Mouse (Mus musculus) heart, embryonic 11.5 days (tissue): ENCODE data around the gene Dock4. TPM values are rescaled to one million over a fixed set of nuclear protein-coding genes. Genes with fewer than 3 reads are reported as not detected.
A peak's percentile ranks its signal among the peaks of the same experiment; 100 is the strongest.

Experiments used
- ATAC-seq: fragments of 200-750 bp; cut with Nextera tagmentation; replicated peaks from 2 replicates; pipeline ENCODE4 v1.8.0; 2017; ENCODE audit warnings: moderate library complexity; ENCODE audit not compliant: insufficient number of reproducible peaks, low FRiP score, low TSS enrichment
- H3K27ac ChIP-seq: fragments of 300-500 bp; sonication (generic); 2 replicates; pipeline ENCODE4 v1.5.1; 2014; ENCODE audit warnings: mild to moderate bottlenecking, low read depth, low read length
- H3K27me3 ChIP-seq: fragments of 300-500 bp; sonication (generic); 2 replicates; pipeline ENCODE4 v1.6.1; 2014; ENCODE audit warnings: mild to moderate bottlenecking, low read length, mixed read lengths; ENCODE audit not compliant: control insufficient read depth, insufficient read depth
- H3K36me3 ChIP-seq: fragments of 300-500 bp; sonication (generic); 2 replicates; pipeline ENCODE4 v1.6.1; 2014; ENCODE audit warnings: mild to moderate bottlenecking, low read length, moderate library complexity, mixed read lengths; ENCODE audit not compliant: control insufficient read depth, insufficient read depth
- H3K4me1 ChIP-seq: fragments of 300-500 bp; sonication (generic); 2 replicates; pipeline ENCODE4 v1.6.1; 2014; ENCODE audit warnings: low read length; ENCODE audit not compliant: control insufficient read depth, insufficient read depth
- H3K4me2 ChIP-seq: fragments of 300-500 bp; sonication (generic); 2 replicates; pipeline ENCODE4 v1.6.1; 2014; ENCODE audit warnings: mild to moderate bottlenecking, moderate library complexity
- H3K4me3 ChIP-seq: fragments of 300-500 bp; sonication (generic); 2 replicates; pipeline ENCODE4 v1.5.1; 2014; ENCODE audit warnings: low read depth, low read length
- H3K9ac ChIP-seq: fragments of 300-500 bp; sonication (generic); 2 replicates; pipeline ENCODE4 v1.6.1; 2014; ENCODE audit warnings: mild to moderate bottlenecking, low read depth, low read length, moderate library complexity
- H3K9me3 ChIP-seq: fragments of 300-500 bp; sonication (generic); replicated peaks from 2 replicates; pipeline ENCODE4 v1.6.1; 2016; ENCODE audit warnings: low read length; ENCODE audit not compliant: control insufficient read depth
- WGBS: fragments of 180-500 bp; shearing (Covaris S2); extraction: QIAGEN DNeasy Blood & Tissue Kit; methylation state at CpG from one replicate; pipeline ENCODE4 v1.1.7; 2014; ENCODE audit not compliant: insufficient replicate concordance; 5-methylcytosine and 5-hydroxymethylcytosine counted together
- polyA plus RNA-seq: library from polyadenylated mRNA; unstranded; fragments of >200 nt; fragmentation: Nextera tagmentation; extraction: Ambion mirVana; gene quantifications from 2 replicates; pipeline ENCODE4 v1.2.1, GENCODE M21; 2014

The Dock4 gene
- polyA plus RNA-seq, 1 experiment from 2014 or later = 8.1 TPM

DNA sequence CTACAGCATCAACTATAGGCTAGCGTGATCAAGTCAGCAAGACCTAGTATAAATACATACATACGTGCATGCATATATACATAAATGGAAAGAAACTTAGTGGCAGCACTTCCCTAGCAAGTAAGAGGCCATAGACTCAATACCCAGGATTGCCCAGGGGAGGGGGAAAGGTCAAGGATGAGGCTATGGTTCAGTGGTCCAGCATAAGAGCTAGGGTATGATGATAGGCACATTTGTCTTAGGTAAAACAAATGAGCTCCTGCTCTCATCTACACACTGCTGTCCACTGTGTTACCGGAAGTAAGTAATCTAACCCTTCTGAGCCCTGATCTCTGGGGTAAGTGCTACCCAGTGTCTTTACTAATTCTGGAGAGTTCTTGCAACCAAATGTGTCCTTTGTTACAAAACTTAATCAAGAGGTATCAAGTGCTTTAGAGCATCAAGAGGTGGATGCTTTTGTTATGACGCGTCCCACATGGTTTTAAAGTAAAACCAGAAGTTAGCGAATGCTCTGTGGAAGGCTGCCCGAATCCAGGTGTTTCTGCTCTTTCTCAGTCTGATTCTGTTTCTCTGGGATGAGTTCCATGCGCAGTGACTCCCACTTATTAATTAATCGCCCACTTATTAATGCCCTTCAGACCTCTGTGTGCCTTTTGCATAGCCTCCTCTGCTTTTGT, 3.5 kb downstream of the Dock4 start:
- WGBS = 71% methylated on average over 9 of the region's 9 CpGs
- Histone ChIP-seq H3K27me3 (no peaks in the 10 kb centered on the region), H3K9me3 (no peaks in the 10 kb centered on the region), H3K36me3 (no peaks in the 10 kb centered on the region), H3K4me1 (no peaks in the 10 kb centered on the region), H3K27ac (no peak overlapping the region), H3K4me3 (no peak overlapping the region), H3K4me2 (no peak overlapping the region), H3K9ac (no peak overlapping the region)
- no peak for ATAC-seq

DNA sequence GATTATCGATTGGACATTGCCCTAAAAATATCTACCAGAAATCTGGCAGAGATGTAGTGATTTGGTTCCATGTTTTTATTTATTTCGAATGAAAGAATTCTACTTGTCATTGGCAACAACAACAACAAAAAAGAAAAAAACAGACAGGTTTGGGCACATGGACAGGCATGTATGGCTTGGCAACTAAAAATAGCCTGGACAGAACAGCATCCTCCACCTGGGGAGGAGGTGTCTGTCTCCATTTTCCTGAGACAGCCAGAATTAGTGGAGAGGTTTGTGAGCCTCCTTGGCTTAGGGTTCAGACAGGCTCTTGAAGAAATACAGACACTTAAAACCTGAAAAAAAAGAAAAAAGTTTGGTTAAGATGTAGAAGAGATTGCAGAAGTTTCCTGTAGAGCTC, 10.8 kb downstream of the Dock4 start:
- 76% methylated on average over 2 of the region's 2 CpGs for WGBS
- no peak for ATAC-seq
- Histone ChIP-seq H3K4me2 (no peak overlapping the region), H3K36me3 (no peaks in the 10 kb centered on the region), H3K27me3 (no peaks in the 10 kb centered on the region), H3K4me1 (no peaks in the 10 kb centered on the region), H3K4me3 (no peak overlapping the region), H3K9ac (no peak overlapping the region), H3K9me3 (no peaks in the 10 kb centered on the region), H3K27ac (no peak overlapping the region)

DNA sequence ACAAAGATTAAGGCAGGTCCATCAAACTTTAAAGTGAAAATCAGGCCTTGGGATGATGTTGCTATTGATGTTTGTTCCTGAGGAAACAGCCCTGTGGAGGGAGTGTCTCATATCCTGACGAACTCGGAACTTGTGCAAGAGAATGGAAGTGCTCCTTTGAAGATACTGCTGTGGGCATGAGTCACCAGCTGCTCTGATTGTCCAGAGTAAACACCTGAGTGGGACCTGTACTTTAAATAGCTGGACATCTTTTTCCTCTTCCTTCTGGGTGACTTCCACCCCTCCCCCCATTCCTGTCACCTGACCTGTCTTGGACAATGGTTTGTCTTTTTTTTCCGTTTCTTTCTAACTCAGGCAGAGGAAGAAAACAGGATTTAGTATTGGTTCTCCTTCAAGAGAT, 13.2 kb downstream of the Dock4 start:
- H3K4me1 ChIP-seq = peaks cover 4% of the 10 kb centered on the region
- H3K27me3 ChIP-seq = no peaks in the 10 kb centered on the region
- H3K9me3 ChIP-seq = no peaks in the 10 kb centered on the region
- ATAC-seq = no peak
- no peaks in the 10 kb centered on the region for H3K36me3 ChIP-seq
- WGBS = 51% methylated on average over 3 of the region's 3 CpGs
- no peak overlapping the region for H3K9ac ChIP-seq
- no peak overlapping the region for H3K4me3 ChIP-seq
- H3K4me2 ChIP-seq = no peak overlapping the region
- no peak overlapping the region for H3K27ac ChIP-seq

DNA sequence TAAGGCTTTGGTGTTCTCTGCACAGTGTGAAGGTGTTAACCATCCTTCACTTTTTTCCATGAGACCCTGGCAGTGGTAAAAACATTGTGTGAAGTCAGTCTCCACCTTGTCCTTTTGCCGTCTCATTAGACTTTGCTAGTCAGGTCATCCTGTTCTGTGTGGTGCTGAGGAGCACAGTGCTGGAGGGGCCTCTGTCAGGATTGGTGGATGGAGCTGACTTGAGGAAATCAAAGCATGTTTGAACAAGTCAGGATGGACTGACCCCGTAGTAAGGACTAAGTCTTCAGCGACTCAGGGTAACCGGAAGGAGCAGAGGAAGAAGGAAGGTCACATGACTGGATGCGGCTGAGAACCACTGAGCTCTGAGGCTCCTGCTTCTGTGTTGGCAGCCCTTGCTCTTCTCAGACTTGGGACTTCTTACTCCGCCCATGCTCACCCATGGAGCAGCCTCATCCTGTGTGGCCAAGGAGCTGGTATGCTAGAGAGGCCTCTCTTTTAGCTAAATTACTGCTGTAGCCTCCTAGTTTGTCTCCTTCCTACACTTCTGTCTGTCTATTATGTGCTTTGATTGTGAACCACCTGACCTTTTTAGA, 14.0 kb downstream of the Dock4 start:
- Histone ChIP-seq H3K27ac (no peak overlapping the region), H3K4me3 (no peak overlapping the region), H3K9ac (no peak overlapping the region), H3K9me3 (no peaks in the 10 kb centered on the region), H3K36me3 (no peaks in the 10 kb centered on the region), H3K4me2 (no peak overlapping the region), H3K27me3 (no peaks in the 10 kb centered on the region), H3K4me1 (peaks cover 11% of the 10 kb centered on the region)
- no peak for ATAC-seq
- WGBS = 59% methylated on average over 6 of the region's 6 CpGs

DNA sequence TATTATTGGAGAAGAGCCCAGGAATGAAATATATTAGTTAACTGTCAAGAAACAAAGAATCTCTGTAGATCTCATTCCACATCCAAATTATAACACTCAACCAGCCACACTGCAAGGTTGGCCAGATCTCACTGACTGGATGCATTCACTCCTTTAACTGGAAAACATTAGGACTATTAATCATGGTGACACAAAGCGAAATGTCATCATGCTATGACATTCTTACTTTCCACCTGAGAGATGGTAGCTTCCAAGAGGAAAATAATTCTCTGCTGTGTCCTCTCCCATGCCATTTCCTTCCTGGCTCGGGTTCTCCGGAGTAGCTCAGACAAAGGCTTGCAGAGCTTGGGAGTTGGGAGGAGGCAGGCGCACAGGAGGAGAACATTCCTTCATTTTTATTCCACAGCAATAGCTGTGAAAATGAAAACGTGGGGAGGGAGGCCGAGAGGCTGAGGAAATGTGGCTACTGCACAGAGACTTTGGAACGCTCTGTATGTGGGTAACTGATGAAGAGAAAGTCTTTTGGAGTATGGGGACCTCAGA, 17.0 kb downstream of the Dock4 start:
- Histone ChIP-seq H3K4me2 (no peak overlapping the region; the same call in 1 of the 2 replicates), H3K4me3 (no peak overlapping the region), H3K27me3 (no peaks in the 10 kb centered on the region), H3K4me1 (peaks cover 14% of the 10 kb centered on the region), H3K36me3 (no peaks in the 10 kb centered on the region), H3K9ac (no peak overlapping the region), H3K27ac (no peak overlapping the region; the same call in 1 of the 2 replicates), H3K9me3 (no peaks in the 10 kb centered on the region)
- no peak for ATAC-seq
- 52% methylated on average over 7 of the region's 7 CpGs for WGBS

DNA sequence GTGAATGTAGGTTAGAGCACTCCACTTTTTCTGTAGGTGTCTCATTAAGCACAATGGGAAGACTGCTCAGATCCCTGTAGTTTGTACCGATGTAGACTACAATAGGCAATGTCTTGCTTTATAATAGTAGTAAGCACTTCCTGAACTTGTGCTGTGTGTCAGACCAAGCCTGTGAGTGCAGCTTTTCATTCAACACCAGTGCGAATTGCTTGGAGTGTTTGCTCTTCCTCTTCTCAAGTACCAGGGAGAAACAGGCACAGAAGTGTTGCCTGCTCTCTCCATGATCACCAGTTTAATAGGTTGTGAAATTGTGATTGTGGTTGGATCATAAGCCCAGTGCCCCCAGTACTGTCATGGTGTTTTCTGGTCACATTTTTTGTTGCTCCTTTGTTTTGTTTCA, 18.1 kb downstream of the Dock4 start:
- Histone ChIP-seq H3K27me3 (no peaks in the 10 kb centered on the region), H3K9ac (no peak overlapping the region), H3K4me3 (no peak overlapping the region), H3K9me3 (no peaks in the 10 kb centered on the region), H3K36me3 (no peaks in the 10 kb centered on the region), H3K4me1 (peaks cover 17% of the 10 kb centered on the region), H3K4me2 (no peak overlapping the region; the same call in 1 of the 2 replicates), H3K27ac (no peak overlapping the region)
- WGBS = 41% methylated on average over 2 of the region's 2 CpGs
- ATAC-seq = no peak

DNA sequence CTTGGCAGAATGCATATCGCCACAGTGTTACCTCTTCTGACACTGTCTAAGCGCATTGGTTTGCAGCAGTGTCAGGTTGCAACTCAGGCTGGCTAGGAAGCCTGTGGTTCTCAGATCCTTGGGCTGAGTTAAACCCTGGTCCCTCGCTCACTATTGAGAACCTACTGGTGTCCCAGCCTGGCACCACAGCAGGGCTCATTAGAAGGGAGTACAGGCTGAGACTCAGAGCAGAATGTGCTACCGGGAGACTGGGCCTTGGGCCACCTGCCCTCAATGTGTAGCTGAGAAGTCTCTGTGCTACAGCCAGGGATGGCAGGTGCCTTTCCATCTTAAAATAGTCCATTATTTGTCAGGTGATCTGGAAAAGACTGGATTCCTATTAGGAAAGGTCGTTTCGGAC, 18.5 kb downstream of the Dock4 start:
- Histone ChIP-seq H3K27ac (no peak overlapping the region), H3K4me1 (peaks cover 17% of the 10 kb centered on the region), H3K9ac (no peak overlapping the region), H3K4me2 (no peak overlapping the region; the same call in 1 of the 2 replicates), H3K36me3 (no peaks in the 10 kb centered on the region), H3K4me3 (no peak overlapping the region), H3K9me3 (no peaks in the 10 kb centered on the region), H3K27me3 (no peaks in the 10 kb centered on the region)
- peak; percentile 14; the same call in 1 of the 2 replicates for ATAC-seq
- WGBS = 42% methylated on average over 6 of the region's 6 CpGs

DNA sequence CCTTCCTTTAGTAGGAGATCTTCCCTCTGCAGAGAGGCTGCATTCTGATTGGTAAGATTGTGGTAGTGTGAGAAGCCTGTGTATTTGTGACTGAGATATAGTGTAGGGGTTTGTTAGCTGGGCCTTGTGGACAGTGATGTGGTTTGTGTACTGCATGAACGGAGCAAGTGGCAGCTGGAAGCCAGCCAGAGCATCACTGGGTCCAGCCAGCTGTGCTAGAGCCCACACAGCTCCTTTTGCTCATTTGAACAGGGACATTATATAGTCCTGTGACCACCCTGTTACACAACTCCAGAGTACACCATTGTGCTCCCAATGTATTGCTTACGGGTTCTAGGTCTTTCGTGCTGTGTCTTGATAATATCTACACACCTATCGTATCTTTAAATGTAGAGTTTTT, 22.5 kb downstream of the Dock4 start:
- no peak overlapping the region for H3K4me2 ChIP-seq
- no peak overlapping the region for H3K4me3 ChIP-seq
- no peak overlapping the region for H3K27ac ChIP-seq
- no peak overlapping the region for H3K9ac ChIP-seq
- H3K9me3 ChIP-seq = no peaks in the 10 kb centered on the region
- H3K4me1 ChIP-seq = peaks cover 28% of the 10 kb centered on the region
- H3K27me3 ChIP-seq = no peaks in the 10 kb centered on the region
- WGBS = 79% methylated on average over 4 of the region's 4 CpGs
- H3K36me3 ChIP-seq = no peaks in the 10 kb centered on the region
- ATAC-seq = no peak

DNA sequence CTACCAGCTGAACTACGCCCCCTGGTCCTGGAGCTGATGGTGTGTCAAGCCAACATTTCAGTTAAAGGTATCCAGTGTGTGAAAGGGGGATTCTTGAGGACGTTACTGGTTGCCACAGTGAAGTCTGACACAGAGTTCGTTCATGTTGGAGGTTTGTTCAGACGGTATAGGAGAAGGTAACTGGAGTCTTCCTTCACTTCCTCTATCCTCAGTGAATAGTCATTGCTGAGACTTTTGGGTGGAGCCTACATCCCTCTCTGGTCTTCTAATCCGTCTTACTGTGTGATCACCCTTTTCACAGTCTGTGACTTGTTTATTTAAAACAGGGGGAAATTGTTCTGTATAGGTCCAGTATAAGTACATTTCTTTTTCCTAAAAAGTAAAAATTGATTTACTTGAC, 23.3 kb downstream of the Dock4 start:
- no peak overlapping the region for H3K9ac ChIP-seq
- no peaks in the 10 kb centered on the region for H3K9me3 ChIP-seq
- H3K36me3 ChIP-seq = no peaks in the 10 kb centered on the region
- H3K4me2 ChIP-seq = no peak overlapping the region
- H3K4me1 ChIP-seq = peaks cover 28% of the 10 kb centered on the region
- H3K27me3 ChIP-seq = no peaks in the 10 kb centered on the region
- H3K27ac ChIP-seq = no peak overlapping the region
- 73% methylated on average over 5 of the region's 5 CpGs for WGBS
- no peak for ATAC-seq
- no peak overlapping the region for H3K4me3 ChIP-seq
